Mouse (Mus musculus) heart, adult 9 months (tissue): ENCODE measurements around the gene Sar1b.
"Not testable (repeated sequence)": the region's sequence is repeated elsewhere in the genome, so short reads cannot be mapped to it uniquely, and the experiment has no call there.

Experiments used
- DNase-seq, 2 experiments: peaks; one replicate each; pipeline ENCODE4 v3.0.0; 2022; ENCODE audit warnings: low spot score in 2 of 2

Gene Sar1b

DNA sequence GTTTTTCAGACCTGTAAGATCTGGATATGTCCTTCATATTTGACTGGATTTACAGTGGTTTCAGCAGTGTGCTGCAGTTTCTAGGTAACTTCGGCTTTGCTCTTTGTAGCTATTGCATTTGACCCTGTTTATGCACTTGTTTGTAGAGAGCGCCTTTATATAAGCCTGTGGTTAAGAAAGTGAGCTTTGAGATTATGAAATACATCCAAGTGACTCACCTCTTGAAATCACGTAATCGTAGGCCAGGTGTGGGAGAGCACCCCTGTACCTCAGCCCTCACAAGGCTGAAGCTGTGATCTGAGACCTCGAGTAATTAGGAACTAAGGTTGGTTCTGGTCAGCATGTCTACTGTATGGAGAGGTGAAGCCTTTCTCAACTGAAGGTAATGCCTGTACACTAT lies 14.0 kb downstream of the Sar1b start:
- no peak for DNase-seq

DNA sequence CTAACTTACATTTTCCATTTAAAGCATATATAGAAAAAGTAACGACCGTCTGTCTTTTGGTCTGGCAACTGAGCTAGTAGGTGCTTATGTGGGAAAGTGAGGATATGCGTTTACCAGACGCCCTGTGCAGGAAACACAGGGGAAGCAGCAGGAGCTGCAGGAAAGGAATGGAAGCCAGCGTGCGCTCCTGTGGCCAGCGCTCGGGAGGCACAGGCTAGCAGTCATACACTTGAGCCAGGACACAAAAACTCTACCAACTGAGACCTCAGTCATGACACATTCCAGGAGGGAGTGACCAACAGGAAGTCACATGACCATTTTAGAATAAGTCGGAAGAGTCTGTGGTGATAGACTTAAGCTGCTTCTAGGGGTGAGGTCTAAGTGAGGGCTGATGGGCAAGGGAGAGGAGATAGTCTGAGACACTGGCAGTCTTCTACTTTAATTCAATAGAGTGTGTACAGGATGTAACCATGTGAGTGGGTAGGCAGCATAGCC lies 17.3 kb downstream of the Sar1b start:
- peak in 1 of 2 experiments; percentile 25 for DNase-seq

DNA sequence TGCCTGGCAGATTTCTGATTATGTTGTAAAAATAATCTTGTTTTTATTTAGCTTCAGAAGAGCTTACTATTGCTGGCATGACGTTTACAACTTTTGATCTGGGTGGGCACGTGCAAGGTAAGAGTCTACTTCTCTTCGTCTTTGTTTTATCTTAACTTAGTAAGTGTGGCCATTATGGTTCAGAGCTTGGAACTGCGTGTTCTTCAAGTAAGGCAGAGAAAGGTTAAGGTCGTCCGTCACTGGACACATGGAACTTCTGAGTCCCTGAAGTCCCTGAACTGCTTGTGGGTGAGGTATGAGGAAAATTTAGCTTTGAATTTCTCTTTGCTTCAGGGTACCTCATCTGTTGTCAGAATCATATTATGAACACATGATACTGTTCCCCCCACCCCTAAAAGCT lies 19.2 kb downstream of the Sar1b start:
- DNase-seq, result no peak

DNA sequence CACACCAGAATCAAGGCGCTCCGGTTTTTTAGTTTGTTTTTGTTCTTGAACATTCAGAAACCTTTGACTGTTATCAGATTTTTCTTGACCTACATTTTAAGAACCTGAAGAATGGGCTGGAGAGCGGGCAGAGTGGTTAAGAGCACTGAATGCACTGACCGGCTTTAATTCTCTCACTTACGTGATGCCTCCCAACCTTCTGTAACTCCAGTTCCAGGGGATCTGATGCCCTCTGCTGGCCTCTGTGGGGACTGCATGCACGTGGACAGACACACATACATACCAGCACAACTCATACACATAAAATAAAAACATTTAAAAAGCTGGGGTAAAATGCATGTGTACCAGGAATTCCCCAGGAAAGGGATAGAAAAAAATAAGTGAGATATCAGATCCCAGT lies 22.4 kb downstream of the Sar1b start:
- no peak for DNase-seq

DNA sequence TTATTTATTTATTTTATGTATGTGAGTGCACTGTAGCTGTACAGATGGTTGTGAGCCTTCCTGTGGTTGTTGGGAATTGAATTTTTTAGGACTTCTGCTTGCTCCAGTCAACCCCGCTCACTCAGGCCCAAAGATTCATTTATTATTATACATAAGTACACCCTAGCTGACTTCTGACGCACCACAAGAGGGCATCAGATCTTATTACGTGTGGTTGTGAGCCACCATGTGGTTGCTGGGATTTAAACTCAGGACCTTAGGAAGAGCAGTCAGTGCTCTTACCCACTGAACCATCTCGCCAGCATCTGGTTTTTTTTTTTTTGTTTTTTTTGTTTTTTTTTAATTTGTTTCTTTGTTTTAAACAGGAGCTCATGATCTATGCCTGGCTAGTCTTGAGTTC lies 26.2 kb downstream of the Sar1b start:
- not testable (repeated sequence) for DNase-seq

DNA sequence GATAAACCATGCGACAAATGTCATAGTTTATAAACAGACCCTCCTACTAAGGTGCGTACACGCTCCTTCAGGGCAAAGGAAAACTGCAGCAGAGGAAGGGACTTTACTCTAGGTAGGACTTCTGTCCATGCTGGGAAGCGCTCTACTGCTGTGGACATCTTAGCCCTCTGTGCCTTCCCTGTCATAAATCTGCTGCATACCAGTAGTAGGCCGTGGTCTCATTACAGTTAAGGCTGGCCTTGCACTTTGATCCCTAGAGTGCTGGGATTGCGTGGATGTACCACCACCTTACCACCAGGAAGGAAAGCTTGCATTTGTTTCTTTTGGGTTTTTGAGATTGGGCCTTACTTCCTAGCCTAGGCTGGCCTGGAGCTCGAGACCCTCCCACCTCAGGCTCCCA lies 27.2 kb downstream of the Sar1b start:
- no peak for DNase-seq

DNA sequence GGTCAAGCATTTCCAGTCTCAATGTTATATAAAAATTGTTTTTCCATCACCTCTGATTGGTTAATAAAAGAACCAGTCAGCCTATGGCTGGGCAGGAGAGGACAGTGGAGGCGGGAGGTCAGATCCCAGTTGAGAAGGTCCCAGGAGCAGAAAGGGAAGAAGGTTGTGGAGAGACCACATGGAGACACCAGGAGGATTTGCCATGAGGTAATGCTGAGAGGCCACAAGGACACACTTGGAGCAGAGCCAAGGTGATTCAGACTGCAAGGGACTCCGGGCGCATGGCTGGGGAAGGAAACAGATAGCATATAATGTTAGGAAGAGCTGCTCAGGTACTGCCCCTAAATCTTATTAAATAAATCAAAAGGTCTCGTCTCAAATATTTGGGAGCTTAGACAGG lies 32.8 kb downstream of the Sar1b start:
- DNase-seq, result no peak

DNA sequence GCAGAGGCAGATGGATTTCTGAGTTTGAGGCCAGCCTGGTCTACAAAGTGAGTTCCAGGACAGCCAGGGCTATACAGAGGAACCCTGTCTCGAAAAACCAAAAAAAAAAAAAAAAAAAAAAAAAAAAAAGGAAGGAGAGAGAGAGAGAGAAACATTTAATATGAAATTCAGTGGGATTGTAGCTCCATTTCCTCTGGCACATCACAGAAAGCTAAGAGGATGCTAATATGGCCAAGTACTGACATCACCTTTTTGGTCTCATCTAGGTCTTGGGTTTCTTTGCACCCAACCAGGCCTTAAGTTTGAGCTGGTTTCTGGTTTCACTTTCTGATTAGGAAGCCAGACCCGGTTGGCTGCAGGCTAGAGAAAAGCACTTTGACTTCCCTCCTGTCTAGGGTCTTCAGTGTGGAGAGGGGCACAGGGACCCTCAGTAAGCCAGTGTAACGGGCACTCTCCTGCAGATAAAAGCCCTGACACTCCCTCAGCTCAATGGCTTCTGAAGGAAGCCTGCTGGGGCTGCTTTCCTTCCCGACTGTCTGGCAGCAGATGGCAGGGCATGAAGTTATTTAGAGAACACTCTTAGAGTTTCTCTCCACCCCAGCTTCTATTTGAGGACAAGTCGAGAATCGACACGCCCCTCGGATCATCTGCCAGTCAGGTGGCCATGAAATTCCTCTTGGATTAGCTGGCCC lies 37.3 kb downstream of the Sar1b start:
- peak; percentile 44 to 46 for DNase-seq

DNA sequence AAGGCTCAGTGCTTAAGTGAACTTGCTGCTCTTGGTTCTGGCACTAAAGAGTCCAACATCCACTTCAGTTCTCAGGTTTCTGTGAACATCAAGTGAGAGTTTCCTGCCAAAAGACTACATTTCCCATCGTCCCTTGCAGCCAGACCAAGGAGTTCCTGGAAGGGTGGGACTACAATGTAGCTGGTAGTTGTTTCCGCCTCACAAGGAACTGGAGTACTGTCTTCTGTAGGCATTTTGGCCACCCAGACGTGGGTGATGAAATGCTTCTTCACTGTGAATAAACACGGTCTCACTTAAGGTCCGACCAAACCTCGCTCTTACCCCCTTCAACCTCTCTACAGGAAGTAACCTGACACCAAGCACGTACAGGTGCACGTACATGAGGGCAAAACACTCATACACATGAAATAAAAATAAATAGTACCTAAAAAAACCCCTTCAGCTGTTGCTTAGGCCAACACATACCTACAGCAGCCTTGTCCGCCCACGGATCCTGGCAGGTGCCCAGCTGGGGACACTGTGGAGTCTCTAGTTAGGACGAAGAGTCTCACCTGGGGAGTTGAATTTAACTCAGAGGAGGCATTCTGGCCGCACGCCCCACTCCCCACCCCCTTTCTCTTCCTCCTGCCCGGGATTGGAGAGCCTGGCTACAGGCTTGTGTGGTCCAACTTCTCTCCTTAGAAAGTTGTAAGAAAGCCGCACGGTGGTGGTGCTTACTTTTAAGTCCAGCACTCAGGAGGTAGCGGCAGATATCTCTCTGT lies 41.9 kb downstream of the Sar1b start:
- DNase-seq, result peak; percentile 67 to 77

DNA sequence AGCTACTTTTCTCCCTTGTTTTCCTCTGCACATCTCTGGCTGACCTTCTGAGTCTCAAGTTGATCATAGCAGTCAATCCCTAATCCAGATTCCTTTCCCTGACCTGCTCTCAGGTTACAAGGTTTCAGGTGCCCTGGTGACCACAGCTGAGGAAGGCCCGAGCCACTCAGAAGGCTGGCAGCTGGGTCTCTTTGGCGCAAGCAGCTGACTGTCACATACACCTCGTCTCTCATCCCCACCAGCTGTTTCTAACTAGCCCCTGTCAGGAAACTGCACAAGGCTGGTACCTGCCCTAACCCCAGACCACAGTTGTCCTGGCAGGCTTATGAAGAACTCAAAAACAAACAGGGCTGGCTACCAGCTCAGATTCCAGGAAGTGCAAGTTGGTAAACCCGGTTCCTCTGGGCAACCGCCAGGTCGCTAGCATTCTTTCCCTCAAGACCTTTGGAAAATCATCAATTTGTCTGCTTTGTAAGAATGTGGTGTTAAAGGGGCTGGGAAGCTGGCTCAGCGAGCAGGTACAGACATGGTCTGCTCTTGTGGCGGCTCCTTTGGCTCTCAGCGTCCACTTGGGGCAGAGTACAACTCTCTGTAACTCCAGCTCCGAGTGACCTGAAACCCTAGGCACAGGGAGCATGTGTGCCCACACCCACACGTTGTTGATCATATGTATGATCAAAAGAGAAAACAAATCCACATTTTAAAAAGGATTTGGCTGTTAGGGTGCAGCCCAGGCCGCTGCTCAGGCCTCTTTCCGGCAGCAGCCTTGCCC lies 43.8 kb downstream of the Sar1b start:
- DNase-seq, result no peak

DNA sequence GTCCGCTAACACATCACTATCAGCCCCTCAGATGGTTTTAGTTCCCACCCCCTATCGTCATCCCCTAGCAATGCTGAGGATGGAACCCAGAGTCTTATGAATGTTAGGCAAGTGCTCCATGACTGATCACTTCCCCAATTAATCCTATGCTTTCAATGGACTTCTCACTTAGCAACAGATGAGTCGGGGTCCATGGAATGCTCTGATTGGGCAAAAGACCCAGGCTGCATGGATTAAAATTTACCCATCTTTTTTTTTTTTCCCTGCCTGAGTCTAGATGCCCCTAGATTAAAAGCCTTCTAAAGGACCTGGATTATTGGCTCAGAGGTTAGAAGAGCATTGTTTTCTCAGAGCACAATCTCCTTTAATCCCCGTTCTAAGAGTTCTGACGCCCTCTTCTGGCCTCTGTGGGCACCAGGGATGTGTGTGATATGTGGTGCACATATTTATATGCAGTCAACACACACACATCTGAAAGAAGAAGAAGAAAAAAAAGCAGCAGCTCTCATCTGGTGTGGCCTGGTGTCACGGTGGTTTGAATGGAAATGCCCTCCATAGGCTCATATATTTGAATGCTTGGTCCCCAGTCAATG lies 46.2 kb downstream of the Sar1b start:
- DNase-seq, result peak in 1 of 2 experiments; percentile 27

DNA sequence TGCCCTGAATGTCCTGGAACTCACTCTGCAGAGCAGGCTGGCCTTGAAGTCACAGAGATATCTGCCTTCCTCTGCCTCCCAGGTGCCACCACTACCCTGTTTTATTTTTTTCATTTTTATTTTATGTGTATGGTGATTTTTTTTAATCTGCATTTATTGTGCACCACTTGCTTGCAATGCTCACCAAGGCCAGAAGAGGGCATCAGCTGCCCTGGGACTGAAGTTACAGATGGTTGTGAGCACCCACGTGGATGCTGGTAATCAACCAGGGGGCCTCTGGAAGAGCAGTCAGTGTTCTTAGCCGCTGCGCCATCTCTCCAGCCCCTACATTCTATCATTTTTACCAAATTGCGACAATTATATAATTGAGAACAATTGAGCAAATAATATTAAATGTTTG lies 47.7 kb downstream of the Sar1b start:
- DNase-seq, result no peak

DNA sequence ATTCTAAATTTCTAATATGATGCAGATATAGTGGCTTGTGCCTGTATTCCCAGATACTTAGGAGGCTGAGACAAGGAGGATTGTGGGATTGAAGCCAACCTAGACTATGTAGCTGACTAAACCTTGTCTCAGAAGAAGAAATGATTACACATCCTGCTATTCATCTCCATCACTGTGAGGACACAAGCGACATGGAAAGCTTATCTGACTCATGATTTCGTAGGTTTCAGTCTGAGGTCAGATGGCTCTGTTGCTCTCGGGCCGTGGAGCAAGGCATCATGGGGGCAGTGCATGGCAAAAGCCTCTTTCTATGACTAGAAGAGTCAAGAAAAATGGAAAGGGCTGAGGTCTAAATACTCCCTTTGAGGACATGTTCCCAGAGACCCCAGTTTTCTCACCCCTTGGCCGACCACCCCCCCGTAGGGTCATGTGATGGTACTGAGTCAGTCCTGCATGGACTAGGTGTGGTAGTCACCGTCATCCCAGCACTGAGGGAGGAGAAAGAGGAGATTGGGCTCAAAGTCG lies 48.6 kb downstream of the Sar1b start:
- DNase-seq, result no peak

DNA sequence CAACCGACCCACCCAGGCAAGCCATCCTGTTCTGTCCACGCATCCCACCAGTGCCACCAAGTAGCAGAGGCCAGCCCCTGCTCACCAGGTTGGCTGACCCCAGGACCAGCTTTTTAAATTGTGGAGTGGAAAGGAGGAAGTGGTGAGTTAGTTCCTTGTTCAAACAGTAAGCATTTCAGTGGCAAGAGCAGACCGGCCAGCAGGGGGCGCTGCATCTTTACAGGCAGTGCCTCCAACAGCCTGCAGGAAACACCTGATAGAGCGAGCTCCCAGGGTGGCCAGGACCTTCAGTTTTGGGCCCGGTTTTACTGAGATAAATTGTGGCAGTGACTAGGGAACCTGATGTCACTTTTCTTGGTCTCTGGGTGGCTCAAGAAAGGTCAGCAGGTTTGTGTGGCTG lies 54.3 kb downstream of the Sar1b start:
- DNase-seq, result peak; percentile 61 to 77

DNA sequence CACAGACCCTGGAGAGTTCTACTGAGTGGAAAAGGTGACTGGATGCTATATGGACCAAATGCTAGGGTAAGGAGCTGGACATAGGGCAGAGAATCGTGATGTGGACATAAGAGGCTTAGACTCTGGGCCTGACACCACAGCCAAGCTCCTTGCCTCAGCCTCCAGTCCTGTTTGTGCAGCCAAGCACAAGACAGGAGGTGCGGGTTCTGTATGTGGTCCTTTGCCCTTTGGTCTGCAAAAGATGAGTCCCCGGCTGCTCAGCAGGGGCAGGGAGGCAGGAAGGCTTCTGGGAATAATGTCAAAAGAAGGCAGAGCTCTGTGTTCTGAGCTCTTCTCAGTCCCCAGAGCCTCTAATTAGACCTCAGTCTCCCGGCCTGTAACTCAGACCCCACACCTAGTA lies 55.4 kb downstream of the Sar1b start:
- DNase-seq, result no peak

DNA sequence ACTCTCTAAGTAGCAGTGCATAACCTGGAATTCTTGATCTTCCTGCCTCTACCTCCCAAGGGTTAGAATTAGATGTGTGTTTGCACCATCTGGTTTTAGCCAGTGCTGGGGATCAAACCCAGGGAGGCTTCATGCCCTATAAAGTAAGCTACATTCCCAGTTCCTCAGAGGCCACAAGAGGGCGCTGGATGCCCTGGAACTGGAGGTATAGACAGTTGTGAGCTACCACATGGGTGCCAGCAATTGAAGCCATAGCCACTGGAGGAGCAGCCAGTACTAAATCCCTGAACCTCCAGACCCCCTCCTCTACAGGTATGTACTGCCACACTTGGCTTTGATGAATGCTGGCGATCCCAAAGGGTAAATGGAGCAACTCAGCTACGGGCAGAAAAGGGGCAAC lies 56.5 kb downstream of the Sar1b start:
- peak in 1 of 2 experiments; percentile 52 for DNase-seq

DNA sequence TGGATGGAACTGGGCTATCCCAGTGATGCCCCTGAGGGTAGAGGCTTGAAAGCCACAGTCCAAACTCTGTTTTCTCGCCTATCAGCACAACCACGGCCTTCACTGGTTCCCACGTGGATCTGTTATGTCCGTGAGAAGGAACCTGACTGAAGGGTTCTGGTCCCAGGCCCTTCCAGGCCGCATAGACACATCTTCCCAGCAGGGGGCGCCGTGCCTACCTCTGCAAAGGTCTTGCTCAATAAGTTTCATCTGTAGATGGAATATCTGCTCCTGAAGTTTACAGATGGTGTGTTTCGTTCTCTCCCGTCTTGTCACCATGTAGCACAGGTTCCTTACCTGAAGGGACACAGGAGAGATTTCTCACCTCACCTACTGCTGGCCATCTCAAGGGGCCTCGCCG lies 57.4 kb downstream of the Sar1b start:
- peak; percentile 37 to 74 for DNase-seq

DNA sequence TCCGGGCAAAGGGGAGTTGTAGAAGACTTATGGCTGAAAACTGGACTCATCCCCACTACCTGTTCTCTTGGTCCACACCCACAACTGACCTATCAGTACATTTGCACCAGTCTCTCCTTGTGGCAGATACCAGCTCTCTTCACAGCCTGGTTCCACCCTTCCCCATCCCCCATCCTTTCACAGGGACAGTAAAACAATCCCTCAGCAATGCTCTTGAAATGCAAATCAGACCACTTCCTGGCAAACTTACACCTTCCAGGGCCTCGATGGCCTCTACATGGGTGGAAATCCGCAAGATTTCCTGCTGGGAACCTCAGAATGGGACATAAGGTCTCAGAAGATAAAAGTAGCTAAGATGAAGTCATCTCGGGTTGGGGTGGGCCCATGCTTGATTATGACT lies 59.2 kb downstream of the Sar1b start:
- DNase-seq, result no peak

DNA sequence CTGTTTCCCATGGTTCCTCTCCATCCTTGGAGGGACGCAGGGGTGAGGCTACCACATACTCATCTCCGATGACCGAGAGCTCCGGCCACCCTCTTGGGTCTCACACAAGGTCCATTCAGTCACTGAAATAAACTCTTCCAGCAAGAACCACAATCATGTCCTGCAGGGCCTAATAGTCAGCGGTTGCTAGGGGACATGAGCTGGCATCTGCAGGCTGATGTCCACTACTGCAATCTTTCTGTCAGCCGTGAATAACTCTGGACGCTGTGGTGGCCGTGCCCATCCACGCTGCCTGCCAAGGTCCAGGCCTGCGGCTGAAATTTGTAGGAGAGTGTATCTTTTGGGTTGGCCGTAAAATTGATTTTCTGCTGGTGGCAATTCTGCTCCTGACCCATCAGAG lies 59.8 kb downstream of the Sar1b start:
- DNase-seq, result no peak

DNA sequence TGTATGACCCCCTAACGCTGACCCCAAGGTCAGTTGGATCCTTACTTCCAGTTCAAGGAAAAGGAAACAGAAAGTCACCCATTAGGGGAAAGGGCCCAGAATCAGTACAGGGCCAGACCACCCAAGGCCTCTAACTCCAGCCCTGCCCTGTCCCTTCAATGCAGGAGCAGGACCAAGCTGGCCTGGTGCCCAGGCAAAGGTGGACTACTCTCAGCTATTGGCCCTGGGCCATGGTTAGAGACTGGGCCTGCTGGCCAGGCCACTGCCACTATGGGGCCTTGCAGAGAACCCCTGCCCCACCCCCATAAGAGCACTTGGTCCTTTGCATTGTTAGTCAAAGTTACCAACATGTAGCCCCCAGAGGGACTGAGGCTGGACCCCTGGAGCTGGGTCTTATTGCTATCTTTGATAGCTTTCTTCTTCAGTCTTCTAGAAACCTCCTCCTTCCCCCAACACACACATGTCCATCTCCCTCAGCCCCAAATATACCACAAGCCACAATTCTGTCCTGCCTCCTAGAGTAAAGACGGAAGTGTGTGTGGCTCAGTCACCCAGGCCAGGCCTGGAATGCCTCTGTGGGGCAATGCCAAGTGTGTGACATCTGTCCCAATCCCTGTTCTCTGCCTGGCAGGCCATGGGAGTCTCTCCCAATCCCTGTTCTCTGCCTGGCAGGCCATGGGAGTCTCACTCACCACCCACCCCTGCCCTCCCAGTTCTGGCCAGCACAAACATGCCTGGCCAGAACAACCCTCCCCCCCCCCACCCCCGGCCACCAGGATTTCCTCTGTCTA lies 60.7 kb downstream of the Sar1b start:
- peak in 1 of 2 experiments; percentile 46 for DNase-seq

DNA sequence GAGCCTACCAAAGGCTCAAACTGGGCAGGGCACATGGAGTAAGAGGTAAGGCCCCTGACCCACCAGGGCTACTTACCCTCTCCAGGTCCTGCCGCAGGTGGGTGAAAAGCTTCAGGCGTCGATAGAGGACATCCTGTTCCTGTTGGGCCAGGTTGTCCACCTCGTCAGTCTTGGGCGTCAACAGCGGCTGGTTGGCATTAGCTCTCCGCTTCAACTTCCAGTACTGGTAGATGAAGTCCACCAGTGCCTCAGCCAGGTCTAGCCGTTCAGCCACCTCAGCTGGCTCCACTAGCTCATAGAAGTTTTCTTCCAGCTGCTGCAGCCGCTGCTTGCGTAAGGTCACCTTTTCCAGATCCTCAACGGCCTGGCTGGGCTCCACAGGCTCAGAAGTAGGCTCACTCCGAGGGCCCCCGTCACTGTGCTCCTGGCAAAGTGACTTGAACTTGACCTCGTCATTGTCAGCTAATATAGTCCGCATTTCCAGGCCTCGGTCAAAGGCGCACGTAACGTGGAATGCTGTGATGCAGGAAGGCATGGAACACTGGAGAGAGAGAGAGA lies 61.5 kb downstream of the Sar1b start:
- no peak for DNase-seq
